Mouse (Mus musculus): ENCODE results near the gene Mmp12. TPM values are rescaled to one million over a fixed set of nuclear protein-coding genes. Genes with fewer than 3 reads are reported as not detected.

Gene Mmp12
- not detected for polyA plus RNA-seq (2017; shearing (Covaris generic))

GRCm38 (mm10) chr9:7344107-7344506, at the start of gene Mmp12:
Mmp12 (plus strand) TSS chr9:7344381.

GRCm38 (mm10) chr9:7387947-7388346, 43.8 kb downstream of the Mmp12 start, which contains the start of gene Mmp1b:
Mmp1b (minus strand) TSS chr9:7388047.

Other genes starting within 250 kb of the Mmp12 start
- gene Dync2h1, start 159.9 kb upstream of the Mmp12 start, polyA plus RNA-seq (2017; shearing (Covaris generic)): 9.0 TPM
- 36.8 TPM for gene Dcun1d5, start 159.9 kb upstream of the Mmp12 start, polyA plus RNA-seq (2017; shearing (Covaris generic))
- gene Mmp13, start 71.9 kb upstream of the Mmp12 start, polyA plus RNA-seq (2017; shearing (Covaris generic)): 0.13 TPM
- gene Mmp1b, start 43.7 kb downstream of the Mmp12 start, polyA plus RNA-seq (2017; shearing (Covaris generic)): not detected
- not detected for gene Mmp3, start 101.4 kb downstream of the Mmp12 start, polyA plus RNA-seq (2017; shearing (Covaris generic))
- gene Mmp10, start 158.0 kb downstream of the Mmp12 start, polyA plus RNA-seq (2017; shearing (Covaris generic)): not detected
- gene Mmp8, start 214.1 kb downstream of the Mmp12 start, polyA plus RNA-seq (2017; shearing (Covaris generic)): not detected
- not detected for gene Mmp27, start 227.0 kb downstream of the Mmp12 start, polyA plus RNA-seq (2017; shearing (Covaris generic))